Mouse (Mus musculus) G1E (cell line): ENCODE measurements around the gene Srgap3. TPM values are rescaled to one million over a fixed set of nuclear protein-coding genes. Genes with fewer than 3 reads are reported as not detected.

Experiments
- ATAC-seq: 2 replicates; pipeline ENCODE4 v1.8.0; 2016; ENCODE audit warnings: mild to moderate bottlenecking; ENCODE audit not compliant: insufficient number of reproducible peaks, poor library complexity, low FRiP score, severe bottlenecking; ENCODE audit errors: extremely low read depth
- DNase-seq: peaks from one replicate; pipeline ENCODE4 v3.0.0; 2012; ENCODE audit warnings: low spot score
- H3K27me3 ChIP-seq: 2 replicates; pipeline ENCODE4 v1.6.1; 2012; ENCODE audit warnings: mild to moderate bottlenecking, low read length, inconsistent platforms; ENCODE audit not compliant: insufficient read depth
- H3K36me3 ChIP-seq: replicated peaks from 2 replicates; pipeline ENCODE3; 2012; ENCODE audit warnings: mild to moderate bottlenecking, inconsistent platforms
- H3K4me1 ChIP-seq: 2 replicates; pipeline ENCODE4 v1.6.1; 2012; ENCODE audit warnings: low read depth, low read length, inconsistent platforms, mixed read lengths; ENCODE audit not compliant: insufficient read depth
- H3K4me3 ChIP-seq: 2 replicates; pipeline ENCODE4 v1.5.1; 2012; ENCODE audit warnings: low read depth, mild to moderate bottlenecking, inconsistent platforms, low read length, moderate library complexity, mixed read lengths
- H3K9me3 ChIP-seq: replicated peaks from 2 replicates; pipeline ENCODE4 v1.6.1; 2012; ENCODE audit warnings: inconsistent platforms
- CTCF ChIP-seq: IDR thresholded peaks from 2 replicates; pipeline ENCODE4 v1.5.1; 2012; ENCODE audit warnings: low read depth, low read length, inconsistent platforms, mixed read lengths
- GATA1 ChIP-seq: IDR thresholded peaks from 2 replicates; pipeline ENCODE4 v1.6.1; 2012; ENCODE audit warnings: borderline replicate concordance, low read length, inconsistent platforms, mixed read lengths
- GATA2 ChIP-seq: IDR thresholded peaks from 2 replicates; pipeline ENCODE4 v1.6.1; 2012; ENCODE audit warnings: low read depth, low read length, inconsistent platforms, borderline replicate concordance
- POLR2AphosphoS5 ChIP-seq: IDR thresholded peaks from 2 replicates; pipeline ENCODE4 v1.6.1; 2012; ENCODE audit warnings: low read depth, low read length, inconsistent platforms; ENCODE audit not compliant: insufficient replicate concordance
- TAL1 ChIP-seq: conservative IDR thresholded peaks from 2 replicates; pipeline ENCODE4 v1.6.1; 2012; ENCODE audit warnings: low read depth, low read length, inconsistent platforms, mixed read lengths
- polyA plus RNA-seq: library from polyadenylated mRNA; stranded (reverse); fragments of >175 nt; gene quantifications from 2 replicates; pipeline ENCODE4 v1.2.3, GENCODE M21; 2012
- total RNA-seq, 2 experiments: library from RNA; stranded (forward) in 1 of 2; stranded (reverse) in 1 of 2; fragments of 200-1000 nt in 1 of 2; fragments of >200 nt in 1 of 2; fragmentation: Nextera tagmentation in 1 of 2; gene quantifications; 2 replicates each; pipeline ENCODE4 v1.2.3; 2014 to 2017

The Srgap3 gene
- total and polyA plus RNA-seq, 3 experiments, result 0.05 TPM; not detected in 2

DNA sequence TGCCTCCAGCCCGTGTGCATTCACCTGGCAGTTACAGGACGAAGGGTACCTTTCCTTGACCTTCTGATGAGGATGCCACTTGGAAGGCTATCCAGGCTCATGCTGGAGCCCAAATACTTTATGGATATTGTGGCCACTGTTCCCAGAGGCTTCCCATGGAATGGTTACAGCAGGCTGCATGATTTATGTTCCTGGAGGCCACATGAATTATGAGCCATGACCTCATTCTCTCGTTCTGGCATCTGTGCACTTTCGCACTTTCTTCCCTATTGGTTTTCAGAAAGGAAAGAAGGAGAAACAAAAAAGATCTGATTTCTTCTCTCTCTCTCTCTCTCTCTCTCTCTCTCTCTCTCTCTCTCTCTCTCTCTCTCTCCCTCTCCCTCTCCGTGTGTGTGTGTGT lies 104.6 kb downstream of the Srgap3 start:
- Histone ChIP-seq H3K27me3 (no peaks in the 10 kb centered on the region), H3K4me3 (no peak overlapping the region), H3K9me3 (peaks cover 29% of the 10 kb centered on the region), H3K36me3 (no peaks in the 10 kb centered on the region), H3K4me1 (no peaks in the 10 kb centered on the region)
- no peak for DNase-seq
- ATAC-seq, result no peak
- no peak for TF ChIP-seq POLR2AphosphoS5
- no peak for TF ChIP-seq GATA2
- TF ChIP-seq TAL1, result no peak
- TF ChIP-seq GATA1, result no peak
- TF ChIP-seq CTCF, result no peak

DNA sequence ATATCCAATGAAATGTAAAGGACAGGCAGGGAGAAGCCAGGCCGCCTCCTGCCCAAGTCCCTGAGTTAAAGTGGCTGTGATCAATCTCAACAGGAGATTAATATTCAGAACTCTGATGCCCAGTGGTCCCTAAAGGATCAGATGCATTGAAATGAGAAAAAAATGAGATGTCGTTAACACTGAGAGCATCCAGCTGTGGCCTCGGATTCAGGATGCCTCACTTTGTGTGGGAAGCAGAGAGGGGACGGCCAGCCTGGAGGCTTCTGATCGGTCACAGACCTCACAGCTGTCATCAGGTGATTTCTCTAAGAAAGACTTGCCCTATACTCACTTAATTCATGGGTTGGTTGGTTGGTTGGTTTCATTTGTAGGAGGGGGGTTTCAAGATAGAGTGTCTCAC lies 106.7 kb downstream of the Srgap3 start:
- Histone ChIP-seq H3K4me1 (no peaks in the 10 kb centered on the region), H3K4me3 (no peak overlapping the region), H3K9me3 (peaks cover 26% of the 10 kb centered on the region), H3K27me3 (no peaks in the 10 kb centered on the region), H3K36me3 (no peaks in the 10 kb centered on the region)
- no peak for DNase-seq
- ATAC-seq, result no peak
- TF ChIP-seq GATA2 (no peak), TAL1 (no peak), POLR2AphosphoS5 (no peak)

DNA sequence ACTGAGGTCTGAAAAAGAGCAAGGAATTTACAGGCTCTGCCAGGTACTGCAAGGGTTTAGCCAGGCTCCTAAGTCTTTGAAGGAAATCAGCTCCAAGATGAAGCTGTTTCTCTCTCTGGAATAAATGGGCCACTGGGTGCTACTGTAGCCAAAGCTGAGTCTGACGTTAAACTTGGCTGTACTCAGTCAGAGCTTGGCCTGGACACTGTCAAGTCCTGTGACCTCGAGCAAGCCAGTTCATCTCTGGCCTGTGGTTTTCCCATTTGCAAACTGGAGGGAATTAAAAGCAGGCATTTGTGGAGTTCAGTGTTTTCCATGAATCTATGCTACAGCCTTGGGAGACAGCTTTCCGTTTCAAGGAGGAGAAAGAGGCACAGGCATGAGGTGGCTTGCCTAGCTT lies 107.7 kb downstream of the Srgap3 start:
- Histone ChIP-seq H3K27me3 (no peaks in the 10 kb centered on the region), H3K4me3 (no peak overlapping the region), H3K36me3 (no peaks in the 10 kb centered on the region), H3K9me3 (peaks cover 22% of the 10 kb centered on the region), H3K4me1 (no peaks in the 10 kb centered on the region)
- ATAC-seq (no peak), DNase-seq (no peak)
- no peak for TF ChIP-seq POLR2AphosphoS5
- TF ChIP-seq CTCF, result no peak
- no peak for TF ChIP-seq GATA1
- no peak for TF ChIP-seq GATA2
- TF ChIP-seq TAL1, result no peak

DNA sequence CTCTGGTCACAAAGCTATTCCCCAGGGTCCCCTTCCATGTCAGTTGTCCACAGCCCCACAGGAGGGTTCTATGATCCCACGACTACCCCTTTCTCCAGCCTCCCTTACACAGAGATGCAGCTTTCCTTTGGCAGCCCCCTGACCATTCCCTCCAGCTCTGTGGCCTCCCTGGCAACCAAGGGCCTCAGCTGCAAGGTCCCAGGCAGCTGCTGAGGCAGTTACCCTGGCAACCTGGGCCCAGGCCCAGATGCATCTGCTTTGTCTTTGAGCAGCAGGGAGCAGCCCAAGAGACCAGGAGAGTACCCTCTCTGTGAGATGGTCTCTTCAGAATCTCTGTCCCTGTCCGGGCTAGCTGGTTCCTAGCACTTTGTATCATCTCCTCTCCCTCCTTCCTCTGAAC lies 108.2 kb downstream of the Srgap3 start:
- Histone ChIP-seq H3K4me3 (no peak overlapping the region), H3K36me3 (no peaks in the 10 kb centered on the region), H3K9me3 (peaks cover 25% of the 10 kb centered on the region), H3K4me1 (no peaks in the 10 kb centered on the region), H3K27me3 (no peaks in the 10 kb centered on the region)
- no peak for DNase-seq
- TF ChIP-seq TAL1 (no peak), GATA1 (no peak), GATA2 (no peak), POLR2AphosphoS5 (no peak), CTCF (no peak)
- ATAC-seq, result no peak

DNA sequence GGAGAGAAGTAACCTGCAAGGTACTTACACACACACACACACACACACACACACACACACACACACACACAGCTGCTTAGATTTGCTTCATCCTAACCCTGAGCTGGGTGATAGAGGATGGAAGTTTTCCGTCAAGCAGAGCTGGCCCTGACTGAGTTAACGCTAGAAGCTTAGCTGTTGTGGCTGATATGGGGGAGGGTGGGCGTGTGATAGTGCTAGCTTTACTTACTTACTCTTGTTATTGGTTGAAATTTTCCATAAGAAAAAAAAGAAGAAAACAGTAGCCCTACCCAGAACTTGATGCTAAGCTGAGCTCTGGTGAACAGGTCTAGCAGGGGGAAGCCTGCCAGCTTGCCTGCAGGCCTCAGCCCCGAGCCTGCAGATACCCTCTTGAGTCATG lies 110.4 kb downstream of the Srgap3 start:
- TF ChIP-seq GATA2 (no peak), POLR2AphosphoS5 (no peak), CTCF (no peak), TAL1 (no peak), GATA1 (no peak)
- Histone ChIP-seq H3K9me3 (peaks cover 26% of the 10 kb centered on the region), H3K4me1 (no peaks in the 10 kb centered on the region), H3K27me3 (no peaks in the 10 kb centered on the region), H3K36me3 (no peaks in the 10 kb centered on the region), H3K4me3 (no peak overlapping the region)
- DNase-seq, result no peak
- ATAC-seq, result no peak

DNA sequence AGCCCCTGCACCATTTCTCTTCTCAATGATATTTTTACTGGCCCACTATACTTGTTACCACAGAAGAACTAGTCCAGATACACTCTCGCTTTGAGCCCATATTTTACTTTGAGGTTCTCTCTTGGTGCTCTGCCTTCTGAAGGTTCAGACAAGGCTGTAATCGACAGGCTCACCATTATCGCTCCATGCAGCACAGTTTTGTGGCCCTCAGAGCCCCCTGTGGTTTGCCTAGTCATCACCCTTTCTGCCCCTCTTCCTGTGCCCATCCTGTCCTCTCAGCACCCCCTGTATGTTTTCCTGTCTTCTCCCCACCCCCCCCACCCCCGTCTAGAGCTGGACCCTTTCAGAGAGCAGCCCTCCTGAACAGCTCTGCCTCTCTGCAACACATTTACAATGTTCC lies 111.7 kb downstream of the Srgap3 start:
- Histone ChIP-seq H3K27me3 (no peaks in the 10 kb centered on the region), H3K36me3 (no peaks in the 10 kb centered on the region), H3K9me3 (peaks cover 23% of the 10 kb centered on the region), H3K4me3 (no peak overlapping the region), H3K4me1 (no peaks in the 10 kb centered on the region)
- ATAC-seq, result no peak
- TF ChIP-seq POLR2AphosphoS5 (no peak), GATA2 (no peak), CTCF (no peak), GATA1 (no peak), TAL1 (no peak)
- DNase-seq, result no peak

DNA sequence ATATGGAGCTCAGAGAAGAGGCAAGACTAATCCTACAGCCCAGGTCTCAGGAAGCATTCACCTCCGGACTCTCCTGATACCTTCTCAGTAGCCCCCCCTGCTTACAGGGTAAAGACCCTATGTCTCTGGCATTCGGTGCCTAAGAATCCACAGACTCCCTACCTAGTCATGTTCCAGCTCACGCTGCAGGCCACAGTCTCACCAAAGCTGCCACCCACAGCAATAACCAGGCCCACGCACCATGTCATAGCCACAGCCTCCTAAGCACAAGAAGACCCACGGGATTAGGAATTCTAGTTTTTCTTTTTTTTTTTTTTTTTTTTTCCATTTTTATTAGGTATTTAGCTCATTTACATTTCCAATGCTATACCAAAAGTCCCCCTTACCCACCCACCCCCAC lies 112.6 kb downstream of the Srgap3 start:
- ATAC-seq (no peak), DNase-seq (no peak)
- Histone ChIP-seq H3K36me3 (no peaks in the 10 kb centered on the region), H3K4me1 (no peaks in the 10 kb centered on the region), H3K9me3 (peaks cover 22% of the 10 kb centered on the region), H3K4me3 (no peak overlapping the region), H3K27me3 (no peaks in the 10 kb centered on the region)
- no peak for TF ChIP-seq TAL1
- no peak for TF ChIP-seq POLR2AphosphoS5
- TF ChIP-seq CTCF, result no peak
